Mouse (Mus musculus): ENCODE data around the gene Sptan1. TPM values are rescaled to one million over a fixed set of nuclear protein-coding genes. Genes with fewer than 3 reads are reported as not detected.

Gene Sptan1
- polyA plus RNA-seq, 1 experiment from 2014 or later = 240 TPM

GRCm38 (mm10) chr2:30014326-30014966 lies 49.1 kb downstream of the Sptan1 start:
- no peak for ATAC-seq (ENCODE audit: low FRiP score, low read depth)
- H3K4me3 ChIP-seq = no peak overlapping the region
- WGBS = 89% methylated on average over 11 of the region's 11 CpGs
- H3K9ac ChIP-seq = no peak overlapping the region
- no peaks in the 10 kb centered on the region for H3K27me3 ChIP-seq
- H3K4me1 ChIP-seq (replicated peaks) = 0 out of 2 replicates have a peak, but pooled peaks cover 5% of the 10 kb centered on the region
- H3K9me3 ChIP-seq = no peaks in the 10 kb centered on the region
- H3K36me3 ChIP-seq = peaks cover 98% of the 10 kb centered on the region
- no peak overlapping the region for H3K27ac ChIP-seq (replicated peaks)
- no peak overlapping the region for H3K4me2 ChIP-seq

GRCm38 (mm10) chr2:30025454-30025853 lies 60.1 kb downstream of the Sptan1 start:
- Histone ChIP-seq H3K27ac (replicated peaks) (no peak overlapping the region), H3K9ac (no peak overlapping the region), H3K36me3 (peaks cover 99% of the 10 kb centered on the region), H3K27me3 (no peaks in the 10 kb centered on the region), H3K4me2 (no peak overlapping the region), H3K4me1 (replicated peaks) (no peaks in the 10 kb centered on the region), H3K9me3 (no peaks in the 10 kb centered on the region), H3K4me3 (no peak overlapping the region)
- no peak for ATAC-seq (ENCODE audit: low FRiP score, low read depth)
- 90% methylated on average over 4 of the region's 4 CpGs for WGBS

GRCm38 (mm10) chr2:30026997-30027396 lies 61.6 kb downstream of the Sptan1 start:
- H3K36me3 ChIP-seq = peaks cover 98% of the 10 kb centered on the region
- H3K27ac ChIP-seq (replicated peaks) = no peak overlapping the region
- ATAC-seq (ENCODE audit: low FRiP score, low read depth) = no peak
- no peak overlapping the region for H3K9ac ChIP-seq
- no peaks in the 10 kb centered on the region for H3K27me3 ChIP-seq
- WGBS = 84% methylated on average over 5 of the region's 5 CpGs
- no peaks in the 10 kb centered on the region for H3K9me3 ChIP-seq
- no peaks in the 10 kb centered on the region for H3K4me1 ChIP-seq (replicated peaks)
- no peak overlapping the region for H3K4me3 ChIP-seq
- no peak overlapping the region for H3K4me2 ChIP-seq

GRCm38 (mm10) chr2:30032244-30032846 lies 67.0 kb downstream of the Sptan1 start:
- ATAC-seq (ENCODE audit: low FRiP score, low read depth) = 0 out of 2 replicates have a peak, but pooled peaks have one; percentile 12
- no peak overlapping the region for H3K27ac ChIP-seq (replicated peaks)
- H3K9me3 ChIP-seq = no peaks in the 10 kb centered on the region
- peaks cover 64% of the 10 kb centered on the region for H3K36me3 ChIP-seq
- 62% methylated on average over 11 of the region's 11 CpGs for WGBS
- no peaks in the 10 kb centered on the region for H3K4me1 ChIP-seq (replicated peaks)
- no peak overlapping the region for H3K4me2 ChIP-seq
- no peaks in the 10 kb centered on the region for H3K27me3 ChIP-seq
- H3K4me3 ChIP-seq = no peak overlapping the region
- H3K9ac ChIP-seq = no peak overlapping the region

GRCm38 (mm10) chr2:30032957-30033356 lies 67.6 kb downstream of the Sptan1 start:
- 69% methylated on average over 6 of the region's 6 CpGs for WGBS
- Histone ChIP-seq H3K27ac (replicated peaks) (no peak overlapping the region), H3K4me1 (replicated peaks) (no peaks in the 10 kb centered on the region), H3K9me3 (no peaks in the 10 kb centered on the region), H3K4me3 (no peak overlapping the region), H3K27me3 (no peaks in the 10 kb centered on the region), H3K36me3 (peaks cover 58% of the 10 kb centered on the region), H3K4me2 (no peak overlapping the region), H3K9ac (no peak overlapping the region)
- ATAC-seq (ENCODE audit: low FRiP score, low read depth) = no peak

- Histone ChIP-seq H3K4me3 (no peak overlapping the region), H3K27ac (replicated peaks) (no peak overlapping the region), H3K4me2 (no peak overlapping the region), H3K9me3 (no peaks in the 10 kb centered on the region), H3K4me1 (replicated peaks) (peaks cover 5% of the 10 kb centered on the region; the same call in 1 of the 2 replicates), H3K9ac (no peak overlapping the region), H3K36me3 (peaks cover 13% of the 10 kb centered on the region; the same call in 1 of the 2 replicates), H3K27me3 (no peaks in the 10 kb centered on the region)
- no peak for ATAC-seq (ENCODE audit: low FRiP score, low read depth)
- 86% methylated on average over 2 of the region's 2 CpGs for WGBS
These were observed 72.4 kb downstream of the Sptan1 start for GRCm38 (mm10) chr2:30037762-30038161.

- no peak overlapping the region for H3K27ac ChIP-seq (replicated peaks)
- peaks cover 10% of the 10 kb centered on the region; the same call in 1 of the 2 replicates for H3K36me3 ChIP-seq
- H3K9me3 ChIP-seq = no peaks in the 10 kb centered on the region
- no peak overlapping the region for H3K4me3 ChIP-seq
- no peaks in the 10 kb centered on the region for H3K27me3 ChIP-seq
- no peak for ATAC-seq (ENCODE audit: low FRiP score, low read depth)
- peaks cover 6% of the 10 kb centered on the region; the same call in 1 of the 2 replicates for H3K4me1 ChIP-seq (replicated peaks)
- 97% methylated on average over 10 of the region's 10 CpGs for WGBS
- no peak overlapping the region for H3K4me2 ChIP-seq
- no peak overlapping the region for H3K9ac ChIP-seq
These were observed 73.0 kb downstream of the Sptan1 start for GRCm38 (mm10) chr2:30038370-30038769.

- no peak for ATAC-seq (ENCODE audit: low FRiP score, low read depth)
- H3K9ac ChIP-seq = no peak overlapping the region
- no peaks in the 10 kb centered on the region for H3K27me3 ChIP-seq
These were observed 74.3 kb downstream of the Sptan1 start for GRCm38 (mm10) chr2:30039687-30040086.

GRCm38 (mm10) chr2:30042445-30042844 lies 77.1 kb downstream of the Sptan1 start:
- Histone ChIP-seq H3K27me3 (no peaks in the 10 kb centered on the region), H3K9me3 (no peaks in the 10 kb centered on the region), H3K36me3 (0 out of 2 replicates have a peak, but pooled peaks cover 5% of the 10 kb centered on the region), H3K4me2 (no peak overlapping the region), H3K4me3 (no peak overlapping the region), H3K9ac (no peak overlapping the region), H3K27ac (replicated peaks) (no peak overlapping the region), H3K4me1 (replicated peaks) (peaks cover 9% of the 10 kb centered on the region)
- WGBS = 5% methylated on average over 4 of the region's 4 CpGs
- no peak for ATAC-seq (ENCODE audit: low FRiP score, low read depth)

More at GRCm38 (mm10) chr2:30039687-30040086, 74.3 kb downstream of the Sptan1 start:
- peaks cover 6% of the 10 kb centered on the region; the same call in 1 of the 2 replicates for H3K4me1 ChIP-seq (replicated peaks)
- no peak overlapping the region for H3K4me3 ChIP-seq
- no peak overlapping the region for H3K4me2 ChIP-seq
- H3K36me3 ChIP-seq = peaks cover 10% of the 10 kb centered on the region; the same call in 1 of the 2 replicates
- no peaks in the 10 kb centered on the region for H3K9me3 ChIP-seq
- no peak overlapping the region for H3K27ac ChIP-seq (replicated peaks)

- WGBS = 88% methylated on average over 5 of the region's 5 CpGs
- 0 out of 2 replicates have a peak, but pooled peaks cover 5% of the 10 kb centered on the region for H3K36me3 ChIP-seq
These were observed 79.2 kb downstream of the Sptan1 start for GRCm38 (mm10) chr2:30044550-30044949.

GRCm38 (mm10) chr2:30047127-30047526 lies 81.8 kb downstream of the Sptan1 start:
- Histone ChIP-seq H3K9ac (no peak overlapping the region), H3K4me1 (replicated peaks) (peaks cover 18% of the 10 kb centered on the region), H3K9me3 (no peaks in the 10 kb centered on the region), H3K4me3 (no peak overlapping the region), H3K4me2 (no peak overlapping the region), H3K27ac (replicated peaks) (no peak overlapping the region), H3K27me3 (no peaks in the 10 kb centered on the region), H3K36me3 (0 out of 2 replicates have a peak, but pooled peaks cover 5% of the 10 kb centered on the region)
- WGBS = 94% methylated on average over 6 of the region's 6 CpGs
- no peak for ATAC-seq (ENCODE audit: low FRiP score, low read depth)

More at GRCm38 (mm10) chr2:30044550-30044949, 79.2 kb downstream of the Sptan1 start:
- H3K4me1 ChIP-seq (replicated peaks) = peaks cover 18% of the 10 kb centered on the region
- H3K27ac ChIP-seq (replicated peaks) = no peak overlapping the region
- no peaks in the 10 kb centered on the region for H3K9me3 ChIP-seq
- H3K4me2 ChIP-seq = no peak overlapping the region
- ATAC-seq (ENCODE audit: low FRiP score, low read depth) = no peak
- no peak overlapping the region for H3K9ac ChIP-seq
- H3K4me3 ChIP-seq = no peak overlapping the region
- no peaks in the 10 kb centered on the region for H3K27me3 ChIP-seq

- Histone ChIP-seq H3K27ac (replicated peaks) (peak overlapping the region; percentile 97), H3K36me3 (0 out of 2 replicates have a peak, but pooled peaks cover 5% of the 10 kb centered on the region), H3K27me3 (peaks cover 2% of the 10 kb centered on the region; the same call in 1 of the 2 replicates), H3K4me1 (replicated peaks) (peaks cover 12% of the 10 kb centered on the region), H3K9ac (peak overlapping the region; percentile 76), H3K9me3 (no peaks in the 10 kb centered on the region), H3K4me2 (peak overlapping the region; percentile 58), H3K4me3 (peak overlapping the region; percentile 79)
- 55% methylated on average over 11 of the region's 11 CpGs for WGBS
- no peak for ATAC-seq (ENCODE audit: low FRiP score, low read depth)
These were observed 82.7 kb downstream of the Sptan1 start for GRCm38 (mm10) chr2:30048101-30048501.

All from hindbrain, embryonic 15.5 days (tissue).